Mouse (Mus musculus): ENCODE measurements at regions not wholly inside any gene's neighbourhood (a gene's known extent, or its start where the extent isn't known, plus 50 kb on each side); places are given as distances from the start of the nearest gene placed in this dataset.

DNA sequence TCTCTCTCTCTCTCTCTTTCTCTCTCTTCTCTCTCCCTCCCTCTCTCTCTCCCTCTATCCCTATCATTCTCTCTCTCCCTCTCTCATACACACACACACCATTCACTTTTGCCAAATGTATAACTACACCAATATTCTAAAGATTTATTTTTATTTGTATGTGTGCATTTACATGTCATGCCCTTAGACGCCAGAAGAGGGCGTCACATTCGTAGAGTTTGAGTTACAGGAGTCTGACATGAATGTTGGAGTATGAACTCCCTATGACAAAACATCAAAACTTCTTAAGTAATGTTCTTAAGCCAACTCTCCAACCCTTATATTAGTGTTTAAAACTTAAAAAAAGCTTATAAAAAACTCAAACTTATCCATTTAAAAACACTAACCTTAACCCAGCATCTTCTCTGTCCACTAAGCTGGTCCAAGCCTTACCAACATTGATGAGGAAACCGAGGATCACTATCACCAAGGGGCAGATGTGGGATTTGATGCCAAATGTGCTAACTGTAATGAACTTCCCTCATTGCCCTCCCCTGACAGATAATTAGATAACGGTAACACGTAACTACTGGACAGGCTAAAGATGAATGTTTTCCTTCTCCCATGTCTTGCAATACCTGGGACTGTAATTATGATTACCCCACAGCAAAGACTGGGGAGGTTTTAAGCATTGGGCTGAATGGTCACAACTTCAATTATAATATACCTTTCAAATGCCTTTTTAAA lies 176.7 kb downstream of the Tm2d1 start:
- Histone ChIP-seq H3K9ac (ENCODE audit: low read length) (no peak overlapping the region), H3K4me1 (ENCODE audit: control insufficient read depth, insufficient read depth, low read length) (peaks cover 25% of the 10 kb centered on the region), H3K9me3 (replicated peaks; ENCODE audit: control insufficient read depth, low read length) (no peaks in the 10 kb centered on the region), H3K36me3 (ENCODE audit: control insufficient read depth, insufficient read depth) (no peaks in the 10 kb centered on the region), H3K27ac (ENCODE audit: low read length) (no peak overlapping the region), H3K4me3 (ENCODE audit: low read length) (no peak overlapping the region), H3K27me3 (ENCODE audit: control insufficient read depth, insufficient read depth, low read length) (no peaks in the 10 kb centered on the region), H3K4me2 (ENCODE audit: low read depth, low read length) (no peak overlapping the region)
- ATAC-seq (replicated peaks; ENCODE audit: extremely low read depth, insufficient read depth, low FRiP score) = no peak
- WGBS = 50% methylated on average over 6 of the region's 6 CpGs

DNA sequence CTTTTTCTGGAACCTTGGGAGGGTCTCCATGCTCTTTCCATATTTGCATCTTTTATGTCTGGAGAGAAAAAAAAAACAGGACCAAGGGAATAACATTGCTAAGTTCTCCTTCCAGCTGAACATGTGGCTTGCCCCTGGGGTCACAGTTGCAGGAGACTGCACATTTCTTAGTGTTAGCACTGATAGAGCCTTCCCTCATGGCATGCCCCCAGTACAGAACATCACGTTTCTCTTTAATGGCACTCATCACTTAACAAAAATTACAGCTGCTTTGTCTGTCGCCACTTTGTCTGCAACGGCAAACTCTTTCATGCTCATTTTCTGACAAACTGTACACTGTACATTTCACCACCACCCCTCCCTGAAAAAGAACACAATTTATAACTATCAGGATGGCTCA lies 180.0 kb downstream of the Tm2d1 start:
- ATAC-seq (replicated peaks; ENCODE audit: extremely low read depth, insufficient read depth, low FRiP score) = peak; percentile 57
- WGBS = 31% methylated on average over 3 of the region's 3 CpGs
- Histone ChIP-seq H3K4me3 (ENCODE audit: low read length) (no peak overlapping the region), H3K27ac (ENCODE audit: low read length) (peak overlapping the region; percentile 88), H3K9ac (ENCODE audit: low read length) (no peak overlapping the region), H3K36me3 (ENCODE audit: control insufficient read depth, insufficient read depth) (no peaks in the 10 kb centered on the region), H3K4me2 (ENCODE audit: low read depth, low read length) (no peak overlapping the region), H3K27me3 (ENCODE audit: control insufficient read depth, insufficient read depth, low read length) (no peaks in the 10 kb centered on the region), H3K9me3 (replicated peaks; ENCODE audit: control insufficient read depth, low read length) (no peaks in the 10 kb centered on the region), H3K4me1 (ENCODE audit: control insufficient read depth, insufficient read depth, low read length) (peaks cover 32% of the 10 kb centered on the region)

DNA sequence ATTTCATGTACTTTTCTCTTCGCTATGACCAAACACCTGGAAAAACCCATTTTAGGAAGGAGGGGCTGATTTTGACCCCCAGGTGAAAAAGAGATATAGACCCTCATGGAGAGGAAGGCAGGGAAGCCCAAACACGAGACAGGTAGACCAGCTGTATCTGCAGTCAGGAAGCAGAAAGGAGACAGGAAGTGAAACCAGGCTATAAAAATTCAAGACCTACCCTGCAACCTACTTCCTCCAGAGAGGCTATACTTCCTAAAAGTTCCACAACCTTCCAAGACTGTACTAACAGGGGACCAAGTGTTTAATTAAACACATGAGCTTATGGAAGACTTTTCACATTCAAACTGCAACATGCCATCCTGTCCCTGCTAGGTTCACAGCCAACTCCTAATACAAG lies 180.9 kb downstream of the Tm2d1 start:
- no peaks in the 10 kb centered on the region for H3K36me3 ChIP-seq (ENCODE audit: control insufficient read depth, insufficient read depth)
- peaks cover 32% of the 10 kb centered on the region for H3K4me1 ChIP-seq (ENCODE audit: control insufficient read depth, insufficient read depth, low read length)
- ATAC-seq (replicated peaks; ENCODE audit: extremely low read depth, insufficient read depth, low FRiP score) = no peak
- no peaks in the 10 kb centered on the region for H3K9me3 ChIP-seq (replicated peaks; ENCODE audit: control insufficient read depth, low read length)
- peak overlapping the region; percentile 88 for H3K27ac ChIP-seq (ENCODE audit: low read length)
- no peaks in the 10 kb centered on the region for H3K27me3 ChIP-seq (ENCODE audit: control insufficient read depth, insufficient read depth, low read length)
- H3K9ac ChIP-seq (ENCODE audit: low read length) = no peak overlapping the region
- 78% methylated on average over 2 of the region's 2 CpGs for WGBS
- H3K4me2 ChIP-seq (ENCODE audit: low read depth, low read length) = no peak overlapping the region
- H3K4me3 ChIP-seq (ENCODE audit: low read length) = no peak overlapping the region

DNA sequence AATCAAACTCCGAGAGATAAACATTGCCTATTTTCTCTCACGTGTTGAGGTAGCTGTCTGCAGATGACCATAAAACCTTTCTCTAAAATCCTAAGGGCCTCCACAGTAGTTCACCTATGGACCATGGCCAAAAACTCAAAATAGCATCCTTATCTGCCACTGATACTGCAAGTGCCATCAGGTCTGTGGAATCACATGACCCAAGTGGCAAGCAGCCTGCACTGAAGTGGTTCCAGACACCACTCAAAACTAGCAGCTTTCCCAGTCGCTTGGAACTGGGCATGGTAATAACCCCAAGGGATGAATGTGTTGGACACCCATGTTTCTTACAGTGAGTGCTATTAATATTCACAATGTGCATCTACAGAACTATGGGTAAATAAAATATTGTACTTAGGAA lies 182.0 kb downstream of the Tm2d1 start:
- Histone ChIP-seq H3K27me3 (ENCODE audit: control insufficient read depth, insufficient read depth, low read length) (no peaks in the 10 kb centered on the region), H3K4me2 (ENCODE audit: low read depth, low read length) (peak overlapping the region; percentile 33; the same call in 1 of the 2 replicates), H3K4me1 (ENCODE audit: control insufficient read depth, insufficient read depth, low read length) (peaks cover 32% of the 10 kb centered on the region), H3K9ac (ENCODE audit: low read length) (no peak overlapping the region), H3K4me3 (ENCODE audit: low read length) (no peak overlapping the region), H3K36me3 (ENCODE audit: control insufficient read depth, insufficient read depth) (no peaks in the 10 kb centered on the region), H3K9me3 (replicated peaks; ENCODE audit: control insufficient read depth, low read length) (no peaks in the 10 kb centered on the region), H3K27ac (ENCODE audit: low read length) (peak overlapping the region; percentile 83)
- 25% methylated on average over 3 of the region's 3 CpGs for WGBS
- peak; percentile 92 for ATAC-seq (replicated peaks; ENCODE audit: extremely low read depth, insufficient read depth, low FRiP score)

DNA sequence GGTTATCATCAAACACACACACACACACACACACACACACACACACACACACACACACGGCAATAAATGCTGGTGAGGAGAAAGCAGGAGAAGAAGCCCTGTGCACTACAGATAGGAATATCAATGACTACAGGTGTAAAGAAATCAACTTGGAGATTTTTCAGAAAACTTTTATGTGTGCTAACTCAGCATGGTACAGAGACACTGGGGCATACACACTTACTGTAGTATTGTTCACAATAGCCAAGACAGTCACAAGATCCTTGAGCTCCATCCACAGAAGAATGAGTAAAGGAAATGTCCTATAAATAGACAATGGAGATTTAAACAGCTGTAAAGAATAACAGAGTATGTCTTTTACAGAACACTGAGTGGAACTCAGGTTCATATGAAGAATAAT lies 182.4 kb downstream of the Tm2d1 start:
- H3K9ac ChIP-seq (ENCODE audit: low read length) = no peak overlapping the region
- peak overlapping the region; percentile 83 for H3K27ac ChIP-seq (ENCODE audit: low read length)
- H3K9me3 ChIP-seq (replicated peaks; ENCODE audit: control insufficient read depth, low read length) = no peaks in the 10 kb centered on the region
- ATAC-seq (replicated peaks; ENCODE audit: extremely low read depth, insufficient read depth, low FRiP score) = peak; percentile 68; the same call in 1 of the 2 replicates
- peak overlapping the region; percentile 33 for H3K4me2 ChIP-seq (ENCODE audit: low read depth, low read length)
- WGBS = 46% methylated on average over 1 of the region's 1 CpGs
- H3K36me3 ChIP-seq (ENCODE audit: control insufficient read depth, insufficient read depth) = no peaks in the 10 kb centered on the region
- peaks cover 32% of the 10 kb centered on the region for H3K4me1 ChIP-seq (ENCODE audit: control insufficient read depth, insufficient read depth, low read length)
- H3K4me3 ChIP-seq (ENCODE audit: low read length) = no peak overlapping the region
- no peaks in the 10 kb centered on the region for H3K27me3 ChIP-seq (ENCODE audit: control insufficient read depth, insufficient read depth, low read length)

DNA sequence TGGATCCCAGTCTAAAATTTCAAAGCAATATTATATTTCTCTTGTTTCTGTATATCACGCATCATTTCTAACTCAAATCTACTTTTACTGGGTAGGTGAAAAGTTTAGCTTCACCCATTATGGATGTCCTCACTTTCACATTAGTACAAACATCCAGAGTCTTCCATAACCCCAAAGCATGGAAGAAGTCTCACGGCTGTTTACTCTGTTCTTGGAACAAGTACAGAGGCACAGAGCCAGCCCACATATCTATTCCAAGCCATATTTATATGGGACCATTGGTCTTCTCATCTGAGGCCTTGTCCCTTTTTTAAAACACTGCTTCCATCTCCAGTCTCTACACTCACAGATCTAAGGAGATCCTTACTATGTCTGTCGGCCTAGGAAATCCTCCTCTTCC lies 192.8 kb downstream of the Tm2d1 start:
- H3K4me1 ChIP-seq (ENCODE audit: control insufficient read depth, insufficient read depth, low read length) = no peaks in the 10 kb centered on the region
- no peak overlapping the region for H3K4me2 ChIP-seq (ENCODE audit: low read depth, low read length)
- H3K36me3 ChIP-seq (ENCODE audit: control insufficient read depth, insufficient read depth) = no peaks in the 10 kb centered on the region
- H3K27me3 ChIP-seq (ENCODE audit: control insufficient read depth, insufficient read depth, low read length) = no peaks in the 10 kb centered on the region
- no peak overlapping the region for H3K27ac ChIP-seq (ENCODE audit: low read length)
- no peak overlapping the region for H3K9ac ChIP-seq (ENCODE audit: low read length)
- no peaks in the 10 kb centered on the region for H3K9me3 ChIP-seq (replicated peaks; ENCODE audit: control insufficient read depth, low read length)
- ATAC-seq (replicated peaks; ENCODE audit: extremely low read depth, insufficient read depth, low FRiP score) = no peak
- 81% methylated on average over 3 of the region's 3 CpGs for WGBS
- no peak overlapping the region for H3K4me3 ChIP-seq (ENCODE audit: low read length)

DNA sequence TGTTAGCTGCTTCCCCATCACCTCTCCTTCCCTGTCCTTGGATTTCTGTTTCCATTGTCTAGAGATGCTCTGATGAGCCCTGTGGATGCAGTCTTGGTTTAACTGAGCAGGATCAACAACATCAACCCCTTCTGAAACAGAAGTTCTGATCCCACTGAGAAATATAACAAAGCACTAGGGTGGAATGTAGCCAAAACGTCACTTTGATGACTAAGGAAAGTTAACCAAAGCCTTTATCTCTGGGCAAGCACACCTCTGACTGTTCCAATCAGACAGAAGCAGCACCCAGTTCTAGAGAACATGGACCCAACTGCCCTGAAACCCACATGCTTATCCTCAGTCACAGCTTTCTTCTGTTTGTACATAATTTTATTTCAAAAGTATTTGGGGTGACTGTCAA lies 193.2 kb downstream of the Tm2d1 start:
- no peaks in the 10 kb centered on the region for H3K9me3 ChIP-seq (replicated peaks; ENCODE audit: control insufficient read depth, low read length)
- H3K4me1 ChIP-seq (ENCODE audit: control insufficient read depth, insufficient read depth, low read length) = no peaks in the 10 kb centered on the region
- H3K4me2 ChIP-seq (ENCODE audit: low read depth, low read length) = no peak overlapping the region
- H3K9ac ChIP-seq (ENCODE audit: low read length) = no peak overlapping the region
- WGBS = 50% methylated on average over 1 of the region's 1 CpGs
- no peaks in the 10 kb centered on the region for H3K27me3 ChIP-seq (ENCODE audit: control insufficient read depth, insufficient read depth, low read length)
- ATAC-seq (replicated peaks; ENCODE audit: extremely low read depth, insufficient read depth, low FRiP score) = no peak
- no peak overlapping the region for H3K27ac ChIP-seq (ENCODE audit: low read length)
- no peak overlapping the region for H3K4me3 ChIP-seq (ENCODE audit: low read length)
- no peaks in the 10 kb centered on the region for H3K36me3 ChIP-seq (ENCODE audit: control insufficient read depth, insufficient read depth)

DNA sequence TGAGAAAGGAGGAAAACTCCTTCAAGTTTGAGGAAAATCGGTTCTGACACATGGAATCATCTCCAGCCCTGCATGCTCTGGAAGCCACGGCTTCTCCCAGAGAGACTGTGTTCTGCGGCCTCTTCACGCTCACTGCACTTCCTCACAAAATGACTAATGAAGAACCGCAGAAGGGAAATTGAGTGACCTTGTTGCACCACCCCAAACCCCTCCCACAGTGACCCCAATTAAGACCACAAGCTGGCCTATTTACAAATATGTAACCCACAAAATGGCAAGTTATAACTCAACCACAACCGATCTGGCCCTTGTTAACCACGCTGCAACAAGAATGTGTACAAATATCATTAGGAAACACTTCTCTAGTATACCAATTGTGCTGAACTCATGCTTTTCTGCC lies 194.2 kb downstream of the Tm2d1 start:
- H3K4me3 ChIP-seq (ENCODE audit: low read length) = no peak overlapping the region
- H3K36me3 ChIP-seq (ENCODE audit: control insufficient read depth, insufficient read depth) = no peaks in the 10 kb centered on the region
- H3K9me3 ChIP-seq (replicated peaks; ENCODE audit: control insufficient read depth, low read length) = no peaks in the 10 kb centered on the region
- no peak overlapping the region for H3K4me2 ChIP-seq (ENCODE audit: low read depth, low read length)
- no peak overlapping the region for H3K9ac ChIP-seq (ENCODE audit: low read length)
- H3K27me3 ChIP-seq (ENCODE audit: control insufficient read depth, insufficient read depth, low read length) = no peaks in the 10 kb centered on the region
- 92% methylated on average over 7 of the region's 7 CpGs for WGBS
- ATAC-seq (replicated peaks; ENCODE audit: extremely low read depth, insufficient read depth, low FRiP score) = no peak
- no peak overlapping the region for H3K27ac ChIP-seq (ENCODE audit: low read length)
- no peaks in the 10 kb centered on the region for H3K4me1 ChIP-seq (ENCODE audit: control insufficient read depth, insufficient read depth, low read length)

DNA sequence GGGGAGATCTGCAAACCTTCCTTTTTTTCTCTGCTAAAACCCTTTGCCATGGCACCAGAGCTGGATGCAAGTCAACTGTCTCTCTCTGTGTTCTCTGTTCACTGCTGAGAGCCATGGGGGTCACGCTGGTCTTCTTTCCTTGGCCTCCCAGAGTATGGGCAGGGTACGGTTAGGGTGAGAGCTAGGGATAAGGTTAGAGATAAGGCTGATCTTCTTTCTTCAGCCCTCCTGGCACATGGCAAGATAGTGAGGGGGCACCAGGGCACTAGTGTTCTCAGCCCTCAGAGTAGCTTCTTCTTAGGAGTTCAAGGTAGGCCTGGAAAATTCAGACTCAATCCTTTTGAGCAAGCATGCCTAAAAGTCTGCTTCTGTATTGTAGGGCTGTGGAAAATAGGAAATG lies 196.1 kb downstream of the Tm2d1 start:
- ATAC-seq (replicated peaks; ENCODE audit: extremely low read depth, insufficient read depth, low FRiP score) = no peak
- no peak overlapping the region for H3K27ac ChIP-seq (ENCODE audit: low read length)
- H3K36me3 ChIP-seq (ENCODE audit: control insufficient read depth, insufficient read depth) = no peaks in the 10 kb centered on the region
- no peaks in the 10 kb centered on the region for H3K9me3 ChIP-seq (replicated peaks; ENCODE audit: control insufficient read depth, low read length)
- H3K4me1 ChIP-seq (ENCODE audit: control insufficient read depth, insufficient read depth, low read length) = peaks cover 3% of the 10 kb centered on the region; the same call in 1 of the 2 replicates
- no peak overlapping the region for H3K4me2 ChIP-seq (ENCODE audit: low read depth, low read length)
- WGBS = 80% methylated on average over 2 of the region's 2 CpGs
- no peak overlapping the region for H3K9ac ChIP-seq (ENCODE audit: low read length)
- no peak overlapping the region for H3K4me3 ChIP-seq (ENCODE audit: low read length)
- H3K27me3 ChIP-seq (ENCODE audit: control insufficient read depth, insufficient read depth, low read length) = no peaks in the 10 kb centered on the region

Measured in heart, embryonic 16.5 days (tissue).